Mouse (Mus musculus): Measurements from ENCODE around the gene Atp13a3.

DNA sequence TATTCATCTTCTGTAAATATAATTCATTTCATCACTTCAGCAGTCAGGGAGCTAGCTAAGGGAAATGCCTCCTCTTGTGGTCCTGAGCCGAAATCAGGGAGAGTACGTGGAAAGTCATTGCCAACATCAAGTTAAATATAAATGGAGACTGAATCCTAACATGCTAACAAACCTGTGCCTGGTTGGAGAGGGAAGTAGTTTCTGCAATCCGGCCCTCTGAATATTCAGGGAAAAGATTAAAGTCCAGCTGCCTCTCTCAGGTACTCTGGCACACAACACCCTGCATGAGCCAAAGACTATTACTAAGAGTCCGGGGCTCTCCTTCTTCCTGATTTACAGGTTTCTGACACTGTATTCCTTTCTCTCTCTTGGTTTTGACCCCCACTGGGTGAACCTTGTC, 35.6 kb upstream of the Atp13a3 start:
- TF ChIP-seq CTCF (IDR thresholded peaks at IDR 0.05; ENCODE audit: control insufficient read depth, insufficient read depth, insufficient replicate concordance, low read depth, low read length), result no peak
- TF ChIP-seq POLR2A (IDR thresholded peaks at IDR 0.05; ENCODE audit: control insufficient read depth, low read depth, low read length), result no peak
